Mouse (Mus musculus): ENCODE data around the gene Dctpp1. TPM values are rescaled to one million over a fixed set of nuclear protein-coding genes. Genes with fewer than 3 reads are reported as not detected.

Gene Dctpp1
- polyA plus RNA-seq, 1 experiment from 2014 or later = 195 TPM

GRCm38 (mm10) chr7:127287940-127288339 lies 27.4 kb upstream of the Dctpp1 start:
- H3K9me3 ChIP-seq (ENCODE audit: control insufficient read depth, low read length) = peaks cover 7% of the 10 kb centered on the region
- no peak for ATAC-seq
- H3K27me3 ChIP-seq (replicated peaks; ENCODE audit: control insufficient read depth, insufficient read depth, low read length) = no peaks in the 10 kb centered on the region
- H3K4me2 ChIP-seq (ENCODE audit: low read depth, low read length) = no peak overlapping the region
- no peak overlapping the region for H3K9ac ChIP-seq (ENCODE audit: low read depth, low read length)
- H3K27ac ChIP-seq (ENCODE audit: low read length) = no peak overlapping the region
- 85% methylated on average over 1 of the region's 1 CpGs for WGBS
- 0 out of 2 replicates have a peak, but pooled peaks cover 3% of the 10 kb centered on the region for H3K4me1 ChIP-seq (ENCODE audit: control insufficient read depth, insufficient read depth, low read length)
- H3K36me3 ChIP-seq (ENCODE audit: control insufficient read depth, insufficient read depth, low read length) = no peaks in the 10 kb centered on the region
- H3K4me3 ChIP-seq (ENCODE audit: low read length) = no peak overlapping the region

- no peak overlapping the region for H3K9ac ChIP-seq (ENCODE audit: low read depth, low read length)
Measured at GRCm38 (mm10) chr7:127285154-127285553, 24.6 kb upstream of the Dctpp1 start.

GRCm38 (mm10) chr7:127282190-127282589 lies 21.7 kb upstream of the Dctpp1 start:
- no peak overlapping the region for H3K27ac ChIP-seq (ENCODE audit: low read length)
- no peaks in the 10 kb centered on the region for H3K27me3 ChIP-seq (replicated peaks; ENCODE audit: control insufficient read depth, insufficient read depth, low read length)
- no peak overlapping the region for H3K4me3 ChIP-seq (ENCODE audit: low read length)
- no peak overlapping the region for H3K4me2 ChIP-seq (ENCODE audit: low read depth, low read length)
- H3K9ac ChIP-seq (ENCODE audit: low read depth, low read length) = no peak overlapping the region
- 75% methylated on average over 2 of the region's 2 CpGs for WGBS
- no peaks in the 10 kb centered on the region for H3K9me3 ChIP-seq (ENCODE audit: control insufficient read depth, low read length)
- no peak for ATAC-seq
- no peaks in the 10 kb centered on the region for H3K36me3 ChIP-seq (ENCODE audit: control insufficient read depth, insufficient read depth, low read length)
- H3K4me1 ChIP-seq (ENCODE audit: control insufficient read depth, insufficient read depth, low read length) = peaks cover 19% of the 10 kb centered on the region

More at GRCm38 (mm10) chr7:127285154-127285553, 24.6 kb upstream of the Dctpp1 start:
- no peak overlapping the region for H3K4me3 ChIP-seq (ENCODE audit: low read length)
- H3K27me3 ChIP-seq (replicated peaks; ENCODE audit: control insufficient read depth, insufficient read depth, low read length) = no peaks in the 10 kb centered on the region
- WGBS = 69% methylated on average over 10 of the region's 10 CpGs
- peaks cover 7% of the 10 kb centered on the region for H3K9me3 ChIP-seq (ENCODE audit: control insufficient read depth, low read length)
- no peaks in the 10 kb centered on the region for H3K36me3 ChIP-seq (ENCODE audit: control insufficient read depth, insufficient read depth, low read length)
- 0 out of 2 replicates have a peak, but pooled peaks cover 3% of the 10 kb centered on the region for H3K4me1 ChIP-seq (ENCODE audit: control insufficient read depth, insufficient read depth, low read length)
- no peak for ATAC-seq
- H3K4me2 ChIP-seq (ENCODE audit: low read depth, low read length) = no peak overlapping the region
- H3K27ac ChIP-seq (ENCODE audit: low read length) = no peak overlapping the region

GRCm38 (mm10) chr7:127281114-127281513 lies 20.6 kb upstream of the Dctpp1 start:
- Histone ChIP-seq H3K9ac (ENCODE audit: low read depth, low read length) (no peak overlapping the region), H3K27me3 (replicated peaks; ENCODE audit: control insufficient read depth, insufficient read depth, low read length) (no peaks in the 10 kb centered on the region), H3K27ac (ENCODE audit: low read length) (no peak overlapping the region), H3K4me3 (ENCODE audit: low read length) (no peak overlapping the region), H3K36me3 (ENCODE audit: control insufficient read depth, insufficient read depth, low read length) (no peaks in the 10 kb centered on the region), H3K4me1 (ENCODE audit: control insufficient read depth, insufficient read depth, low read length) (peaks cover 24% of the 10 kb centered on the region), H3K4me2 (ENCODE audit: low read depth, low read length) (no peak overlapping the region), H3K9me3 (ENCODE audit: control insufficient read depth, low read length) (no peaks in the 10 kb centered on the region)
- no peak for ATAC-seq
- WGBS = 55% methylated on average over 4 of the region's 4 CpGs

- Histone ChIP-seq H3K4me3 (ENCODE audit: low read length) (no peak overlapping the region), H3K9ac (ENCODE audit: low read depth, low read length) (no peak overlapping the region), H3K4me1 (ENCODE audit: control insufficient read depth, insufficient read depth, low read length) (peaks cover 24% of the 10 kb centered on the region), H3K27me3 (replicated peaks; ENCODE audit: control insufficient read depth, insufficient read depth, low read length) (no peaks in the 10 kb centered on the region), H3K27ac (ENCODE audit: low read length) (no peak overlapping the region), H3K4me2 (ENCODE audit: low read depth, low read length) (no peak overlapping the region), H3K36me3 (ENCODE audit: control insufficient read depth, insufficient read depth, low read length) (no peaks in the 10 kb centered on the region), H3K9me3 (ENCODE audit: control insufficient read depth, low read length) (no peaks in the 10 kb centered on the region)
- no peak for ATAC-seq
- WGBS = 59% methylated on average over 3 of the region's 3 CpGs
Measured at GRCm38 (mm10) chr7:127280092-127280491, 19.6 kb upstream of the Dctpp1 start.

GRCm38 (mm10) chr7:127278311-127278710 lies 17.8 kb upstream of the Dctpp1 start:
- peaks cover 28% of the 10 kb centered on the region for H3K4me1 ChIP-seq (ENCODE audit: control insufficient read depth, insufficient read depth, low read length)
- no peaks in the 10 kb centered on the region for H3K9me3 ChIP-seq (ENCODE audit: control insufficient read depth, low read length)
- H3K9ac ChIP-seq (ENCODE audit: low read depth, low read length) = peak overlapping the region; percentile 54
- H3K27me3 ChIP-seq (replicated peaks; ENCODE audit: control insufficient read depth, insufficient read depth, low read length) = no peaks in the 10 kb centered on the region
- no peaks in the 10 kb centered on the region for H3K36me3 ChIP-seq (ENCODE audit: control insufficient read depth, insufficient read depth, low read length)
- H3K4me3 ChIP-seq (ENCODE audit: low read length) = no peak overlapping the region
- 24% methylated on average over 8 of the region's 8 CpGs for WGBS
- H3K27ac ChIP-seq (ENCODE audit: low read length) = 0 out of 2 replicates have a peak overlapping the region, but pooled peaks have one; percentile 0
- H3K4me2 ChIP-seq (ENCODE audit: low read depth, low read length) = no peak overlapping the region
- ATAC-seq = peak; percentile 26

- peak overlapping the region; percentile 82 for H3K27ac ChIP-seq (ENCODE audit: low read length)
- H3K4me3 ChIP-seq (ENCODE audit: low read length) = no peak overlapping the region
- H3K4me2 ChIP-seq (ENCODE audit: low read depth, low read length) = peak overlapping the region; percentile 22; the same call in 1 of the 2 replicates
- 0 out of 2 replicates have a peak, but pooled peaks cover 4% of the 10 kb centered on the region for H3K9me3 ChIP-seq (ENCODE audit: control insufficient read depth, low read length)
- peaks cover 4% of the 10 kb centered on the region; the same call in 1 of the 2 replicates for H3K36me3 ChIP-seq (ENCODE audit: control insufficient read depth, insufficient read depth, low read length)
- 0 out of 2 replicates have a peak overlapping the region, but pooled peaks have one; percentile 24 for H3K9ac ChIP-seq (ENCODE audit: low read depth, low read length)
- 38% methylated on average over 5 of the region's 5 CpGs for WGBS
- peak; percentile 76 for ATAC-seq
- H3K4me1 ChIP-seq (ENCODE audit: control insufficient read depth, insufficient read depth, low read length) = peaks cover 36% of the 10 kb centered on the region
- no peaks in the 10 kb centered on the region for H3K27me3 ChIP-seq (replicated peaks; ENCODE audit: control insufficient read depth, insufficient read depth, low read length)
Measured at GRCm38 (mm10) chr7:127276519-127276961, 16.0 kb upstream of the Dctpp1 start.

DNA sequence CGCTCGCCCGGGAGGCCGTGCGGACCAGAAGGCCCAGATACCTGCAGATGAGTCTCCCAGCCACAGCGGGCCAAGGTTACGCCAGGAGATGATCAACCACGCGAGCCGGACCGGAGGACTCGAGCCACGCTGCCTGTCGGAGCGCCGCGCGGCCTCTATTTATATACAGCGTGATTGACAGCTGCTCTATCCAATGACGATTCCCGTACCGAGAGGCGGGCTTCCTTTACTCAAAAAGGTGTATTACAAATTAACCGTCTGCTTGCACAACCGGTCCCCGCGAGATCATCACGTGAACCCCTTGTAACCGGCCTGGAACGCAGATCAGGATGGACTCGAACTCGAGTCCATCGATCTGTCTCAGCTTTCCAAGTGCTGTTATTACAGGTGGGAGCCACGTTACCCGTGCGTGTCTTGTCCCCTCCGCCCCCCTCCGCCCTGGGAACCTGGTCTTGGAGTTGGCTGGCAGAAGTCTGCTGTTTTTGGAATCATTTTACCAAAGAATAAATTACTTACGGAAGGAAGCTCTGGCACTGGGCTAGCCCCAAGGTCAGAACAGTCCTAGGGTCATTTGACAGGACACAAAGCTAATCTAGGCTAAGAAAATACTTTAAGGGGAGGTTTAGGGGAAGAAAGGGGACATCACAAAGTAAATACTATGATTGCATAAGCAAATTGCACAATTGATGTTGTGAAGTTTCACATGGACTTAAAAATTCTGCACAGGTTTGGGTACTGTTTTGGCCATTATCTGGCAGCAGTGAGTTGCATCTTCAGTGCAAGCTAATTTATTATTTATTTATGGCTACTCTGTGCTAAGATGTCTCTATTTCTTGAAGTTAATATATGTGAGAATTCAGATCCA lies 13.6 kb upstream of the Dctpp1 start, which contains the start of gene Sephs2:
Gene Sephs2 (minus strand): TSS at position 131 of the 865 bp plus-strand sequence.
- peak within 1 kb of the TSS; percentile 94 for H3K27ac ChIP-seq (ENCODE audit: low read length)

GRCm38 (mm10) chr7:127273118-127273923 lies 12.8 kb upstream of the Dctpp1 start:
- peak overlapping the region; percentile 99 for H3K9ac ChIP-seq (ENCODE audit: low read depth, low read length)
- peaks cover 9% of the 10 kb centered on the region for H3K9me3 ChIP-seq (ENCODE audit: control insufficient read depth, low read length)
- ATAC-seq = peak; percentile 40
- H3K4me2 ChIP-seq (ENCODE audit: low read depth, low read length) = peak overlapping the region; percentile 81
- WGBS = 14% methylated on average over 50 of the region's 50 CpGs
- peak overlapping the region; percentile 64 for H3K4me3 ChIP-seq (ENCODE audit: low read length)
- H3K27ac ChIP-seq (ENCODE audit: low read length) = peak overlapping the region; percentile 94
- peaks cover 29% of the 10 kb centered on the region for H3K4me1 ChIP-seq (ENCODE audit: control insufficient read depth, insufficient read depth, low read length)
- peaks cover 20% of the 10 kb centered on the region for H3K36me3 ChIP-seq (ENCODE audit: control insufficient read depth, insufficient read depth, low read length)
- H3K27me3 ChIP-seq (replicated peaks; ENCODE audit: control insufficient read depth, insufficient read depth, low read length) = no peaks in the 10 kb centered on the region

More for the DNA sequence above, 13.6 kb upstream of the Dctpp1 start, which contains the start of gene Sephs2:
- 0 out of 2 replicates have a peak, but pooled peaks cover 4% of the 10 kb centered on the region for H3K9me3 ChIP-seq (ENCODE audit: control insufficient read depth, low read length)
- no peaks in the 10 kb centered on the region for H3K27me3 ChIP-seq (replicated peaks; ENCODE audit: control insufficient read depth, insufficient read depth, low read length)
- peak within 1 kb of the TSS; percentile 99 for H3K9ac ChIP-seq (ENCODE audit: low read depth, low read length)
- peaks cover 35% of the 10 kb centered on the region for H3K4me1 ChIP-seq (ENCODE audit: control insufficient read depth, insufficient read depth, low read length)
- peaks cover 13% of the 10 kb centered on the region for H3K36me3 ChIP-seq (ENCODE audit: control insufficient read depth, insufficient read depth, low read length)
- peak within 1 kb of the TSS; percentile 64 for H3K4me3 ChIP-seq (ENCODE audit: low read length)
- ATAC-seq = peak; percentile 79
- 2% methylated on average over 39 of the region's 39 CpGs for WGBS
- peak within 1 kb of the TSS; percentile 81 for H3K4me2 ChIP-seq (ENCODE audit: low read depth, low read length)
